Mouse (Mus musculus) left cerebral cortex, postnatal 36 days (tissue): ENCODE data around the gene Tcf15. TPM values are rescaled to one million over a fixed set of nuclear protein-coding genes. Genes with fewer than 3 reads are reported as not detected.

Experiments
- DNase-seq, 2 experiments: peaks; one replicate each; pipeline ENCODE4 v3.0.0; 2021 to 2022; ENCODE audit warnings: low spot score in 2 of 2, mixed read lengths in 1 of 2
- intact Hi-C: fragments of 180-260 bp; cut with DNase I; formaldehyde crosslinking; loops from one replicate; pipeline ENCODE4 v1.15.1; 2025
- total RNA-seq, 2 experiments: library from RNA; stranded (reverse); gene quantifications; 2 replicates each; pipeline ENCODE4 v1.2.3; 2021

The Tcf15 gene
- total RNA-seq, 2 experiments from 2014 or later: 0.89 to 1.4 TPM

DNA sequence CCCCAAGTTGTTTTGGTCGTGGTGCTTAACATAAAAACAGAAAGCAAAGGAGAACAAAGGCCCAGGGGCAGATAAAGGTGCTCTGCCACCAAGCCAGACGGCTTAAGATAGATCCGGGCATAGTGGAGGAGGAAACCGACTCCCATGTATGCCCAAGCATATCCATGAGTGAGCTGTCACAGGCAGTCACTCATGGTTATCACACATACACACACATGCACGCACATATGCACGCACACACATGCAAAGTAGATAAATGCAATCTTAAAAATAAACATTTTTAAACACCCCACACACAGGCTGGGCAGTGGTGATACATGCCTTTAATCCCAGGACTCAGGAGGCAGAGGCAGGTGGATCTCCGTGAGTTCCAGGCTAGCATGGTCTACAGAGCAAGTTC is 25.7 kb upstream of the Tcf15 start:
- no peak for DNase-seq
- intact Hi-C loops: no loop called here

DNA sequence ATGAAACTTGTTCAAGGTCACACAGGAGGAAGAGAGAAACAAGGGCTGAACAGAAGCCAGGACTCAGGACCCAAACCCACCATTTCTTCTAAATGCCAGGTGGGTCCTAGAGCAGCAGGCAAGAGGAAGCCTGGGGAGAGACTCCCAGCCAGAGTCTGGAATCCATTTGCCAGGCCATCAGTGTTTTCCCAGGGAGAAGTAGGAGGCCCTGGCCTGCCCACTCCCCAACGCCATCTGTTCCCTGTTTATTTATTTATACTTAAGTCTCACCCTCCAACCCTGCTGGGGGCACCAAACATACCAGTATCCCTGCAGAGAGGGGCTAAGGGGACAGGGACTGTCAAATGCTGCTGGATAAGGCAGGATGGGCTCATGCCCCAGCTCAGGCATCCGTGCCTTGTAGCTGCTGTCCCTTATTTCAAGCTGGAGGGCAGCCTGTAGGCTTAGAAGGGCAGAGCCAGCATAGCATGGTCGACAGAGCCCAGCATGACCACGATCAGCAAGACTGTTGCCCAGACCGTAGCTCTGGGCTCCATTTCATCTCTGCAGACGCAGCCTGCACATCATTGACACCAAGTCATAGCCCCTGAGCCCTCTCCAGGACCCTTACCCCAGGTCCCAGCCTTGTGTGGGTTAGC is 24.0 kb upstream of the Tcf15 start:
- DNase-seq: no peak
- intact Hi-C loops: no loop called here

DNA sequence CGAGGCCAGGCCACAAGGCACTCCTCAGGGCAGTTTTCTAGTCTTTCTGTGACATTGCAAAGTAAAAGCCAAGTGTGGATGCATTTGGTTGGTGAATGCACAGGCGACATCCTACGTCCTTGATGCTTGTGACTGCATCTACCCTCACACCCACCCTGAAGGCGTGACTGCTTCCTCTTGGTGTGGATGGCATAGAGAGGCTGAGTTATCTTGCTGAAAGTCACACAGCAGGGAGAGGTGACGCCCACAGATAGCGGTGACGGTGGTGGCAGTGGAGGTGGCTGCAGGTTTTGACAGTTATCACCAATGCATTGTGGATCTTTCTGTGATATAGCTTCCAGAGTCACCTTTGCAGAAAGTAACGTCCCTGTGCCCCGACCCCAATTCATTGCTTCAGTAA is 20.5 kb upstream of the Tcf15 start:
- intact Hi-C loops: no loop called here
- DNase-seq: no peak

DNA sequence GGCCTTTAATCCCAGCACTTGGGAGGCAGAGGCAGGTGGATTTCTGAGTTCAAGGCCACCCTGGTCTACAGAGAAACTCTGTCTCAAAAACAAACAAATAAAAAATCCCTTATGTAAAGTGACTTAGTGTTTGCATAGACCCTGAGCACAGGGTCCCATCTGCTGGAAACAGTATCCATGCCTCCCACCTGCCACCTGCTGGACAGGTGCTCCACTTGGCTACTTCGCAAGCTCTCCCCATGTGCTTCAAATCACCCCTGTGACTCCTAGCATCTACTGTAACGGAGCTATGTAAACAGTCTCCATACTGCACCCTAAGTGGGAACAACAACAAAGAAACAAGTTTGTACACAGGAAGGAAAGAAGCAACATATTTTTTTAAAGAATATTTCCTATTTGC is 14.8 kb upstream of the Tcf15 start:
- intact Hi-C loops: no loop called here
- no peak for DNase-seq

DNA sequence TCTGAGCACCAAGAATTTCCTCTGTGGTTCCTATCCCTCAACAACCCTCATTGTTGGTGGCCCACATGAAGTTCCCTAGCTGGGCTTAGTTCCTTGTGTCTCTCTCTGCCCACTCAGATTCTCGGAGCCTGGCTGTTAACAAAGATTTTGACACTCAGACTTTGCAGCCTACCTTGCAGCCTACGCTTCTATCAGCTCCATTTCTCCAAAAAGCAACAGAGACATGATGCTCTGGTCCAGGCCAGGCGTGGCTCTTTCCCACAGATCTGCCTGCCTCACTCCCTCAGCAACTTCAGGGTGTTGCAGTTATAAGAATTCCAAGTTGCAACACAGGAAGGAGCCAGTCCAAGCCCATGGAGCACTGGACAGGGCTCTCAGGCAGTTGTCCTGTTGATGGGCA is 13.6 kb upstream of the Tcf15 start:
- intact Hi-C loops: no loop called here
- peak in 1 of 2 experiments; percentile 63 for DNase-seq

DNA sequence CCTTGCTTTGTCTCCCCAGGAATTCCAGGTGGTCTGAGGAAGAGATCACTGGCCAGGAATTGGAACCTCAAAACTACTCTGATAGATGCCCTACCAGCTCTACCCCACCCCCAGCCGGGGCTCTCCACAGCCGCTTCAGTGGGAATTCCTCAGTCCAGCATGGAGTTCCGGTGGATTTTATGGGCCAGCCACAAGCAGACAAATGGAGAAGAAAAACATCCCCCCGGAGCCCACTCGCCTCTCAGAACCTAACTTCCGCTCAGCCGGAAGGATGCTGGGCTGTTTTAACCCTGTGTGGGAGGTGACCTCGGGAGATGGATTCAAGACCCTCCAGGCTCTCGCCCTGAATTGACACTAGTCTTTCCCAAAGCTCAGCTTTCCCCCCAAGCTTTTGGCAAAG is 11.3 kb upstream of the Tcf15 start:
- intact Hi-C loops: no loop called here
- no peak for DNase-seq

DNA sequence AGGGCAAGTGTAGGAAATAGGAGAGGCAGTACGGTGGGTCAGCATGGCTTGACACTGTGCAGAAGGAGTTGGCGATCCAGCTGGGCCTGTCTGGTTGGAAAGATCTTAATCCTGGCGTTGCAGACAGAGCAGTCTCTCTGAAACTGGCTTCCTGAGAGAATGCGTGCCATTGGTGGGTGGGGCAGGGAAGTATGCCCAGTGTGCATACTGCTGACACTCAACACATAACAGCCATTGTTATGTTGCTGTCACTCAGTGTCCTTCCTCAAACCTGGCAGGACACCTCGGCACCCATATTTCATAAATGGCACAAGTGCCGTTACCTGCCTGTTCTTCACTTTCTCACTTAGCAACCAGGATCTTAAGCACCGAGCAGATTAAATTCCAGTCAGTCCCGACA is 10.7 kb upstream of the Tcf15 start:
- DNase-seq: no peak
- intact Hi-C loops: no loop called here

DNA sequence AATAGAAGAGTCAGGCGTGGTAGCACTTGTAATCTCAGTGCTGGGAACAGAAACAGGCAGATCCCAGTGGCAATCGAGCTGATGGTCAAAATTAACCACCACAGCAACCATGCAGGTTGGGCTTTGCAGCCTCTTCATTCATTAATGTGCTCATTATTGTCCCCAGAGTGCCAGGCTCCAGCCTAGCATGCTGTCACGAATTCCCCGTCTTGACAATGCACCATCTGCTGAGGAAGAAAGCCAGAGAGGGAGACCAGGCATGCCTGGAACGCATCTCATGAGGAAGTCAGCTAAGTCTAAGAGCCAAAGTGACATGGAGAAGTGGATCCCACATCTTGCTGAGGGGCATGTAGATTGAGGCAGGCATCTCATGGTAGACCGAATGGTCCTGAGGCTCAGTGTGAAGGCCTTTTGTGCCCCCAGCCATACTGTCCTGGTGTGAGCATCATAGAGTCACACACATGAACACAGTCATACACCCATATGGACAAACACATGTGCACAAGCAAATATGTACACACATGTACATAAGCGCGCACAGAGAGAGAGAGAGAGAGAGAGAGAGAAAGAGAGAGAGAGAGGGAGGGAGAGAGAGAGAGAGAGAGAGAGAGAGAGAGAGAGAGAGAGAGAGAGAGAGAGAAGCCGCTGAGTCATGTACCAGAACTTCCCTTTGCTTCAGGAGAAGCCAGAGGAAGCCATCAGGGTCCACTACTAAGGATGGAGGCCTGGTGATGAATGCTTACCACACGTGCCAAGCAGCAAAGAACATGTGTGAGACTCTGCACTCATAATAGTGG is 4.0 kb upstream of the Tcf15 start:
- intact Hi-C loops: no loop called here
- DNase-seq: peak in 1 of 2 experiments; percentile 28

DNA sequence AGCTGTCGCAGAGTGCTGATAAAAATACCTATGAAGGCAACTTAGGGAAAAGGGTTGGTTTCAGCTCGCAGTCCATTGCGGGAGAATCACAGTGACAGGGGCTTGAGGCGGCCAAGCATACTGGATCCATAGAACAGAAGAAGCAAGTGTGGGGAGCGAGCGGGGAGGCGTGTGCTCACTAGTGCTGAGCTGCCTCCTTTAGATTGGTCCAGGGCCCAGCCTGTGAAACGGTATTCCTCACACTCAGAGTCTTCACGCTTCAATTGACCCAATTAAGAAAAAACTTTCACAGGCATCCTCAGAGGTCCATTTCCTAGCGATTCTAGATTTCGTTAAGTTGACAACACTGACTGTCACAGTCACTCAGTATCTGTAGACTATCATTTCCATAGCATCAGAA is 2.4 kb upstream of the Tcf15 start:
- no peak for DNase-seq
- intact Hi-C loops: no loop called here

DNA sequence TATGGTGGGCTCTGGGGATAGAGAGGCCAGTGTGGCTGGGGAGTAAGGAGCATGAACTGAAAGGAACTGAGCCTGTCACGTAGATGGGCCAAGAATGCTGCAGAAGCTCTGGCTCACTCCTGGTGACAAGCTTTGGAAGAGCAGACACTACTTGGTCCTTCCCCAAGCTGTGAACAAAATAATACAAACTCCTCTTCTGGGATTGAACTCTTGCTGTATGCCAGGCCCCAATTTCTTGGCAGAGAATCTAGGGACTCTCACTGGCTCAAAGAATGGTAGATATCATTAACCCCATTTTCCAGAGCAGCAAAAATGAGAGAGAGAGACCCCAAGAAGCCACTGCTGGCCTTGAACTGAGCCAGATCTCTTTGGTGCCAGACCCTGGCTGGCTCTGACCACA is 1.9 kb upstream of the Tcf15 start:
- no peak for DNase-seq
- intact Hi-C loops: no loop called here

DNA sequence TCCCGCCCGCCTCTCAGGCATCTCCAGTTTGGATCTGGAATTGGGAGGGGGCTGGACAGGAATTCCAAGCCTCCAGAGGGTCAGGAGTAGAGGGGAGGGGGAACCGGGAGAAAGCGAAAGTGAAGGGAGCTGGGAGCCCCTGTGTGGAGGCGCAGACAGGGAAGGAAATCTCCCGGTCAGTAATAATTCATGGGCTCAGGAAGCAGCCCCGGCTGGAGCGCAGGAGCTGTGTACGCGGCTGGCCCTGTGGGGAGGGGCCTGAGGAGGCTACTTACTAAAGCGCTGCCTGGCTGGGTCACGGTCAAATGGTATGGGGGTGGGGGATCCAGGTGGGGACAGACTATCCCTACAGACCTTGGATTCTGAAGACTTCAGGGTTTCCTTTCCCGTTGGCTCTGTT is 1.3 kb upstream of the Tcf15 start:
- no peak for DNase-seq
- intact Hi-C loops: no loop called here

DNA sequence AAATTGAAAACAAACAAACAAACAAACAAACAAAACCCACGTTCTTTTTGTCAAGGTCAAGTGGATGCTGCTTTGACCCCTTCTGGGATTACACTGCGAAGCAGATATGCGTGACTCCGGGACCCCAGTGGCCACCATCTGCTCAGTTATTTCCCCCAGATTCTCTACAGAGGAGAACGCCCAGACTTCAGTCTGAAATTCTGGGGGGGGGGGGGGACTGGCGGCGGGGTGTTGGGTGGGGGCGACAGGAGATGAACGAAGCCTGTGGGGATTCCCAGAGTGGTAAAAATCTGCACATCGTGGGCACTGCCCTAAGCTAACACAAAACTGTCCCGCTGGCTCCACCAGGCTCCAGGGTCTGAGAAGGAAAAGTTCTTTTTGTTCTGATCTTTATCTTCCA is 790 bp upstream of the Tcf15 start:
- intact Hi-C loops: no loop called here
- no peak for DNase-seq

DNA sequence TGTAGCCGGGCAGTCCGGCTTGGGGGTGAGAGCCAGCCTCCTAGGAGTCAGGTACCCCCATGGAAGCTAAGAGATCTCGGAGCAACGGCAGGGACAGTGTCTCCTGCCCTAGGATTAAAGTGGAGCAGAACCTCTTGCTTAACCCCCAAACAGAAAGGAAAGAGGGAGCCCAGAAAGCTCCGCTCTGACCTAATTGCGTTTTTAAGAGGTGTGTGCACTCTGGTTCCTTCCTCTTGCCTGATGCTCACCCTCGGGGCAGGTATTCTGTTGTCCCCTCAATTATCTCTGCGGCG is 743 bp downstream of the Tcf15 start:
- intact Hi-C loops: no loop called here

DNA sequence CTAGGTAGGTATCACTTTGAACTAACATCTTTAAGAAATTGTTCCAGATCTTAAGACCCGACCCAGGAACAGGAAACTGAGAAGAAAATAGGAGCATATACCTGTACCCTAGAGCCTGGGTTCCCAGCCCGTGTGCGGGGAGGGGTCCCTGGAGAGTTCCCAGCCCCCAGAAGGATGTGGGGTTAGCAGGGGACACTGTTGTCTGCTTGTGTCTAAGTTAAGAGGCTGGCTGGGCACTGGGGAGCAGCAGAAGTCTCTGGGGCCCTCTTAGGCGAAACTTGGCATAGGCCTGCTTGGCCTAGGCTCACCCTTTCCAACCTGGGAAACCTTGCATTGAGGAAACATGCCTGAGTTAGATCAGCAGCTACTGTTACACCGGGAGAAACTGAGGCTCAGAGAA is 1.1 kb downstream of the Tcf15 start:
- intact Hi-C loops: no loop called here
- no peak for DNase-seq

More for the DNA sequence above, 743 bp downstream of the Tcf15 start:
- DNase-seq: no peak

DNA sequence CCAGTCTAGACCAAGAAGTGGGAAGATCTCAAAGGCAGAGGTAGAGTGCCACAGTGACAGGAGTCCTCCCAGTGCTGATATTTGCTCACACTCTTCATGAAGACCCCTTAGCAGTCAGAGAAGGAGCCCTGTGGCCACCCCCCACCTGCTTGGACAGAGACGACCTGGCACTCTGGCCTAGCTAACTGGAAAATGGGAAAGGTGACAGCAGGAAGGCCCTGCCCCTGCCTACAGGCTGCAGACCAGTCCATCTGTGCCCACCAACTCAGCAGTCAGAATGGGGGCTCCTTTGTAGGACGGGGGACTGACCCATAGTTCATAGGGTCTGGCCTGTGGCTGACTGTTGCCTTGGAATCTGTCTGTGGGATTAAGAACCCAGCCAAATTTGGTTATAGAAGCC is 2.4 kb downstream of the Tcf15 start:
- intact Hi-C loops: no loop called here
- DNase-seq: no peak

DNA sequence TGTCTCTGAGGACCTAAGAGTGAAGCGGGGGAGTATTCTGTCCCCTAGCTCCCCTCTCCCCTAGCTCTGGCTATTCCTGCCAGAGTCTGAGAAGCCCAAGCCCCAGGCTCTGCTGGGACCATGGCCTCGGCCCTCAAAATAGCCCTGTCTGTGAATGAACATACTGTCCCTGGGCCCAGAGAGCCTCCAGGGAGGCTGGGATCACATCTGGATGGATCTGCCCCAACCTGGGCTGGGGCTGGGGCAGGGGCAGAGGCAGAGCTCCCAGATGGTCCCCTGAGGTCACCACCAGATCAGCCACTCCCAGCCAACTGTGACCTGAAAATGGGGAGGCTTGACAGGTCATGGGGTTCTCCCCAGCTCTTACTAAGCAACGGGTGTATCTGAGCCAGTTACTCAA is 3.7 kb downstream of the Tcf15 start:
- intact Hi-C loops: no loop called here

DNA sequence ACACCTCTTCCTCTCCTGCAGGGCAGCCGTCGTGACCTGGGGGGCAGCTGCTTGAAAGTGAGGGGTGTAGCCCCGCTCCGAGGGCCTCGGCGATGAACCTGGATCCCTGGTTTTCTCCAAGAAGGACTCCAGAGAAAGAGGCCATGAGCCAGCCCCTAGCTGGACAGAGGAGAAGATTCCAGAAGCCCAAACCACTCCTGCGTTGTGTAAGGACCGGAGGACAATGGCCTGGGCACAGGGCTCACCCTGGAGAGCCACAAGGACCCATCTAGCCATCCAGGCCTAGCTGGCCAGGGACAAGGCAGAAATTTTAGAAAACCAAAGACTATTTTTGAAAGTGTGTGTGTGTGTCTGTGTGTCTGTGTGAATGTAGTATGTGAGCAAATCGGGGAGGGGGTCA is 5.3 kb downstream of the Tcf15 start:
- no peak for DNase-seq
- intact Hi-C loops: no loop called here

More for the DNA sequence above, 3.7 kb downstream of the Tcf15 start:
- no peak for DNase-seq

DNA sequence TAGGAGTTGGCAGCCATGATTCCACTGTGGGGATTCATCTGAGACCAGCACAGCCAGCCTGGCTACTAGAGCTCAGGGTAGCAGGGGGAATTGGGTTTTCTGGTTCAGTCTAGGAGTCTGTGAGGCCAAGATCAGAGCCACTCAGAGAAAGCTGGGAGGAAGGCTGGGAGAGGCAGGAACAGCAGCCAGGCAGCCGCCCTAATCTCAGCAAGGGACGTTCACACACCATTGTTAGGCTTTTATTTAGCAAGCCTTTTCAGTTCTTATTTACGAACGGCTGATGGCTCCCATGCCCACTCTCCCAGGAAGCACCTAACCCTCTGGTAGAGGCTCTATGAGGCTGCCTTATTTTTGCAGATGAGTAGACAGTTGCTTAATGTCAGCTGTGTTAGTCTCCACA is 6.5 kb downstream of the Tcf15 start:
- intact Hi-C loops: no loop called here
- DNase-seq: no peak

DNA sequence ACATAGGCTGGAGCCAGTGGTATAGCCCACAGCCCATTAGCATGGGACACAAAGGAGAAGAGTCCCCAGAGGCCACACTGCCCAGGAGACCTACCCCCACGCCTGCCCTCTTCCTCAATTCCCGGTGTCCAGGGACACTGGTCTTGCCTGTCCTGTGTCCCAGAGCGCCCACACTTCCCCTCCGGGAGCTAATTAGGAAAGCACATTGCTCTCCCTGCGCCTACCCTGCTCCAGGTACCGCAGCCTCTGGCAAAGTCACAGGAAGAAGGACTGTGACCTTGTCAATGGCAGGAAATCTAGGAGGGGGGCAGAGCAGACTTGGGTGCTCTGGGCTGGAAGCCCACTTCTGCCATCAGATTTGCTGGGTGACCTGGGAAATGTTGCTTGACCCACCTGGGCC is 7.0 kb downstream of the Tcf15 start:
- DNase-seq: no peak
- intact Hi-C loops: no loop called here

DNA sequence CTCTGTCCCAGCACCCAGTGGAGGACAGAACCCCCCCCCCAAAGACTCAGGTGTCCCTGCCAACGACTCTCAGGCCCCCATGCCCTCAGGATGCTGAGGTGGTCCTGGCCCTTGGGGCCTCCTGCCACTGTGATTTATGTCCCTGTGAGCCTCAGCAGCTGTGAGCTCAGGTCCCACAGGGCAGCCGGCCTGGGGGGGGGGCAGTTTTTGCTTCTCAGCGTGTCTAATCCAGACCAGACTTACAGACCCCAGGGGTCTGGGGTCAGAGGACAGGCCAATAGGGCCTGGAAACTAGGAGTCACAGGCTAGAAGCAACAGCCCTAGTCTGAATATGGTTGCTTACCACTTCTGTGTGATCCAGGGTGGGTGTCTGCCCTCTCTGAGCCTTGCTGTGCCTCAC is 10.0 kb downstream of the Tcf15 start:
- intact Hi-C loops: no loop called here
- no peak for DNase-seq

DNA sequence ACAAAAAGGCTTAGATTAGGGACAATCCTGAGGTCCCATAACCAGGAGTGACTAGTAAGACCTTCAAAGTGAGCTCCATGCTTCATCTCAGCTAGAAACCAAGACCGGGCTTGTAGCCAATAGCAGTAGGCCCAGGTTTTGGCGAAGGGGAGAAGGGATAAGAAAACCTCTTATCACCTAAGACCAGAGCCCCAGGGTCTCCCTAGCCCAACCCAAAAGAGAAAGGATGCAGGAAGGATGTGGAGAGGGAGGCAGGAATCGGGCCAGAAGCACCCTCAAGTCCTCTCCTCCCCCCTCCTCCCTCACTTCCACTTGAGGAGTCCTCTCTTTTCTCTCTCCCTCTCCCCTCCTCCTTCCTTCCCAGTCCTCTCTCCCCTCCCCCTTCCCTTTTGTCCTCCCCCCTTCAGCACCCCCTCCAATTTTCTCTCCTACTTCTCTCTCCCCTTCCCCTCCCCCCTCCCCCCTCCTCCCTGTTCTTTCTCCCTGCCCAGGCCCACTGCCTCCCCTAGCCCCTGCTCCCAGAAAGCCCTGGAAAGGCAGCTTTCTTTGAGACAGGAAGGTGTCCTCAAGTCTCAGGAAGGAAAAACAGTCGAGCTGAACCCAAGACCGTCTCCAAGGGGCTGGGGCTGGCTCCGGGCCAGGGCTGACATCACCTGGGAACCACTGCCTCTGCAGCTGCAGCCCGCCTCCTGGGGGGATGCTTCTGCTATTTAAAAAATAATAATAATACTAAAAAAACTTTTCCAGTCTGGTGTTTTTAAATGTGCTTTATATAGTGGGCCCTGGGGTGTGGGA is 12.2 kb downstream of the Tcf15 start:
- no peak for DNase-seq
- intact Hi-C loops: no loop called here
